Mouse (Mus musculus) olfactory bulb, adult 2 months (tissue): Measurements from ENCODE around the gene Rtl5. TPM values are rescaled to one million over a fixed set of nuclear protein-coding genes. Genes with fewer than 3 reads are reported as not detected.

Experiments
- H3K27ac ChIP-seq: fragments of 200-500 bp; 2 replicates; pipeline ENCODE4 v1.5.1; 2012; ENCODE audit warnings: low read depth, low read length; ENCODE audit not compliant: insufficient read depth
- H3K4me1 ChIP-seq: fragments of 200-500 bp; 2 replicates; pipeline ENCODE4 v1.6.1; 2012; ENCODE audit warnings: low read length; ENCODE audit not compliant: control insufficient read depth, insufficient read depth
- H3K4me3 ChIP-seq: fragments of 200-500 bp; 2 replicates; pipeline ENCODE4 v1.5.1; 2012; ENCODE audit warnings: mild to moderate bottlenecking, low read depth, low read length, moderate library complexity; ENCODE audit not compliant: insufficient read depth
- CTCF ChIP-seq: fragments of 200-500 bp; IDR thresholded peaks from 2 replicates; pipeline ENCODE4 v1.5.1; 2012; ENCODE audit warnings: low read depth, mild to moderate bottlenecking, low read length, moderate library complexity; ENCODE audit not compliant: insufficient read depth
- POLR2A ChIP-seq: fragments of 200-500 bp; IDR thresholded peaks from 2 replicates; pipeline ENCODE4 v1.6.1; 2012; ENCODE audit warnings: mild to moderate bottlenecking, low read depth, low read length, moderate library complexity; ENCODE audit not compliant: insufficient read depth
- WGBS: fragments of 180-500 bp; shearing (Covaris S2); methylation state at CpG from one replicate; pipeline ENCODE4 v1.1.7; 2018; 5-methylcytosine and 5-hydroxymethylcytosine counted together
- polyA plus RNA-seq: library from polyadenylated mRNA; stranded (reverse); fragments of >200 nt; gene quantifications from 2 replicates; pipeline ENCODE4 v1.2.4, GENCODE M21; 2012; ENCODE audit warnings: low replicate concordance; ENCODE audit not compliant: missing spikeins, insufficient read depth, insufficient read length

The Rtl5 gene
- polyA plus RNA-seq, 1 experiment = not detected

- Histone ChIP-seq H3K4me3 (no peak overlapping the region), H3K4me1 (peaks cover 8% of the 10 kb centered on the region), H3K27ac (peak overlapping the region; percentile 33; the same call in 1 of the 2 replicates)
- no peak for TF ChIP-seq CTCF
- WGBS = 23% methylated on average over 5 of the region's 5 CpGs
These were observed 11.2 kb upstream of the Rtl5 start for GRCm38 (mm10) chrX:102082340-102082739.

- Histone ChIP-seq H3K4me1 (peaks cover 8% of the 10 kb centered on the region), H3K4me3 (no peak overlapping the region), H3K27ac (peak overlapping the region; percentile 33; the same call in 1 of the 2 replicates)
- WGBS = 48% methylated on average over 7 of the region's 7 CpGs
- TF ChIP-seq POLR2A = no peak
These were observed 10.6 kb upstream of the Rtl5 start for GRCm38 (mm10) chrX:102081573-102082279.

GRCm38 (mm10) chrX:102081076-102081475 lies 10.0 kb upstream of the Rtl5 start:
- Histone ChIP-seq H3K27ac (no peak overlapping the region), H3K4me3 (no peak overlapping the region), H3K4me1 (peaks cover 8% of the 10 kb centered on the region)
- 46% methylated on average over 10 of the region's 10 CpGs for WGBS
- no peak for TF ChIP-seq POLR2A
- TF ChIP-seq CTCF = no peak

DNA sequence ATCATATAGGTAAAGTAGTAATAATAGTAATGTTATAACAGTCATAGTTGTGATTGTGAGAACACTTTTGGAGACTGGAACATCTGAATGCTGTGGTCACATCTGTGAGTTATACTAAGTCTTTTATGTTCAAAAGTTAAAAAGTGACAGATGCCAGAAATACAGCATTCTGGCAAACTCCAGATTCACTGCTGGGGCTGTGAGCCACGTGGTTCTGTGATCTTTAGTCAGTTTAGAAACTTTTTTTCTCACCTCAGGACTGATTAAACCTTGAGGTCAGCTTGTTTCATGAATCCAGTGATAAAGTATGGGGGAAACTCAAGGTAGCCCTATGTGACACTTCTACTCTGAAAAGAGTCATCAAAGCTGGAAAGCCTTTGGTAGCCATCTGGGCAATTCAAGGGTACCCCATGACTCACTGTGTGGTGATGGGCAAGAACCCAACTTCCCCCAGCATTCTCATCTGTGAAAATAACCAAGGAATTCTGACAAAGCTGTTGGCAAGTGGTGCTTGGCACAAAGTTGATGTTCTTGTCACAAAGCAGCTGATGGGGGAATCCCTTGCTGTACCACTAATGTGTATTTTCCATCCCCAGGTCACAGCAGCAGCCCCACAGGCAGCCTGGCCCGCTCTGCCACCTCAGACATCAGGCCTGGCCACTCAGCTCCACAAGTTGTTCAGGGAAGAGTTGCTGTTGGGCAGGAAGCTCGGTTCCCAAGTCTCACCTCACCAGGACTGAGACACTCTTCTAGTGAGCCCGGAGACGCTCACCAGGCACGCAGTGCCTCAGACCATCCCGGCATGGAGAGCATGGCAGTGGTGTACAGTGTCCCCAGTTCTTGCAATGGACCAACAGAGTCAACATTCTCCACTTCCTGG lies 6.0 kb upstream of the Rtl5 start:
- no peak for TF ChIP-seq POLR2A
- TF ChIP-seq CTCF = no peak
- H3K4me1 ChIP-seq = peaks cover 4% of the 10 kb centered on the region
- no peak overlapping the region for H3K27ac ChIP-seq
- no peak overlapping the region for H3K4me3 ChIP-seq
- 81% methylated on average over 7 of the region's 7 CpGs for WGBS

DNA sequence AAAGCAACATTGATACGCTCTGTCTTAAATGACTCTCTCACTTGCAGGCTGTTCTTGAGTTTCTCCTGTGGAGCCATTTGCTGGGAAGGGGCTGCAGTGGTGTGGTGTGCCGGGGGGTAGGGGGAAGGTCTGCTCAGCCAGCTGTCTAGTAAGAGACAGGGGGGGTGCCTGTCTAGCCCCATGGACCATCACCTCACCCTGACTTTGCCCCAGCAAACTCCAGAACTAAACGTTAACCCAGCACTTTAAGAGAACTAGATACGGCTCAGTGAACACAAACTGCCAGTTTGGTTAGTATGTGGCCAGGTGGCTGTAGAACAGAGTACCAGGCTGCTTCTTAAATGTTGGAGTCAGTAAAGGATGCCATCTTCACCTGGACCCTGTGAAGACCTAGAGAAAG lies 4.1 kb upstream of the Rtl5 start:
- WGBS = 81% methylated on average over 4 of the region's 4 CpGs
- TF ChIP-seq POLR2A = no peak
- no peak for TF ChIP-seq CTCF
- Histone ChIP-seq H3K4me1 (peaks cover 4% of the 10 kb centered on the region; the same call in 1 of the 2 replicates), H3K27ac (no peak overlapping the region), H3K4me3 (no peak overlapping the region)

GRCm38 (mm10) chrX:102074435-102074834 lies 3.3 kb upstream of the Rtl5 start:
- H3K27ac ChIP-seq = no peak overlapping the region
- WGBS = 71% methylated on average over 5 of the region's 5 CpGs
- TF ChIP-seq POLR2A = no peak
- no peak for TF ChIP-seq CTCF
- peaks cover 8% of the 10 kb centered on the region; the same call in 1 of the 2 replicates for H3K4me1 ChIP-seq
- H3K4me3 ChIP-seq = no peak overlapping the region

DNA sequence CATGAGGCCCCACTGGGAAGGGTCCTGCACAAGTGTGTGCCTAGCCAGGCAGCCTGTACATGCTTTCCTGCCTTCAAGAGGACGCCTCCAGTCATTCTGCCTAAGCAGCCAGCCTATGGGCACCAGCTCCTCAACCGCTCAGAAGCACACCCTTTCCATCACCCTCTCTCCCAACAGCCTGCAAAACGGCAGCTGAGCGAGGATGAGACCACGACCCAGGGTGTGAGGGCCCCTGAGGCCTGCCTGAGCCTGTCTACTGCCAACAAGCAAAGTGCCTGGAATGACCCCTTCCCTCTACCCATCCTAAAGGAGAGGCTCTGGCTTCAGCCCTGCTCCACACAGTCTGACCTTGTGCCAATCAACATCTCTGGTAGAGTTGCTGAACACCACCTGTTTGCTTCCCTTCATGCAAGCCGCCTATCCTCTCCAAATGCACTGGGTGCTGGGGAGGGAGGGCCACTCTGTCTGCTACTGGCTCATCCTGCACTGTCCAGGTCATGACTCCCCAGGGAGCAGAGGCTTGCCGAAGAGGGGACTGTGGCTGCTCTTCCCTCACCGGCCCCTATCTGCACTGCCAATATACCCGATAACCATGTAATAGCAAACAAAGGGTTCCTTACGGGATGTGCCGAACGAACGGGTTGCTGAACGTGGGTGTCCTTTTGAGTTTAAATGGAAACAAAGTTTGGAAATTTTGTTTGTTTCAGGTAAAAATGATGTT lies 2.7 kb upstream of the Rtl5 start:
- no peak for TF ChIP-seq CTCF
- TF ChIP-seq POLR2A = no peak
- no peak overlapping the region for H3K27ac ChIP-seq
- peaks cover 14% of the 10 kb centered on the region for H3K4me1 ChIP-seq
- 92% methylated on average over 14 of the region's 14 CpGs for WGBS
- no peak overlapping the region for H3K4me3 ChIP-seq

GRCm38 (mm10) chrX:102071517-102071916 lies 413 bp upstream of the Rtl5 start:
- Histone ChIP-seq H3K4me1 (peaks cover 26% of the 10 kb centered on the region), H3K27ac (peak overlapping the region; percentile 64), H3K4me3 (peak overlapping the region; percentile 58)
- TF ChIP-seq POLR2A = no peak
- no peak for TF ChIP-seq CTCF
- 8% methylated on average over 2 of the region's 2 CpGs for WGBS
